Mouse (Mus musculus): ENCODE results near the gene Sgpl1. TPM values are rescaled to one million over a fixed set of nuclear protein-coding genes. Genes with fewer than 3 reads are reported as not detected.

Sgpl1 gene
- total and polyA plus RNA-seq, 3 experiments = 13.2 to 16.7 (median 13.2) TPM

- Histone ChIP-seq H3K79me2 (replicated peaks; ENCODE audit: control insufficient read depth, insufficient read depth, low read length) (no peaks in the 10 kb centered on the region), H3K9ac (ENCODE audit: low read depth, low read length) (no peak overlapping the region), H3K27ac (no peak overlapping the region), H3K4me3 (no peak overlapping the region), H3K27me3 (ENCODE audit: control insufficient read depth, insufficient read depth, low read length) (no peaks in the 10 kb centered on the region), H3K4me1 (ENCODE audit: control insufficient read depth, insufficient read depth, low read length) (no peaks in the 10 kb centered on the region), H3K36me3 (ENCODE audit: control insufficient read depth, insufficient read depth, low read length) (no peaks in the 10 kb centered on the region)
- no peak for TF ChIP-seq CTCF (IDR thresholded peaks at IDR 0.05)
- no peak for TF ChIP-seq POLR2A (IDR thresholded peaks at IDR 0.05; ENCODE audit: insufficient read depth, low read depth, low read length)
- TF ChIP-seq EP300 (IDR thresholded peaks at IDR 0.05; ENCODE audit: insufficient read depth, low read depth, low read length) = no peak
- intact Hi-C loops (cut with DNase I) = no loop called here
- 80% methylated on average over 3 of the region's 3 CpGs for WGBS
- no peak for DNase-seq
Observed at GRCm38 (mm10) chr10:61187001-61187400, 39.5 kb upstream of the Sgpl1 start.

- intact Hi-C loops (cut with DNase I) = no loop called here
- Histone ChIP-seq H3K4me1 (ENCODE audit: control insufficient read depth, insufficient read depth, low read length) (no peaks in the 10 kb centered on the region), H3K4me3 (no peak overlapping the region), H3K36me3 (ENCODE audit: control insufficient read depth, insufficient read depth, low read length) (no peaks in the 10 kb centered on the region), H3K27me3 (ENCODE audit: control insufficient read depth, insufficient read depth, low read length) (no peaks in the 10 kb centered on the region), H3K79me2 (replicated peaks; ENCODE audit: control insufficient read depth, insufficient read depth, low read length) (no peaks in the 10 kb centered on the region), H3K27ac (no peak overlapping the region), H3K9ac (ENCODE audit: low read depth, low read length) (no peak overlapping the region)
- no peak for DNase-seq
- WGBS = 54% methylated on average over 6 of the region's 6 CpGs
- no peak for TF ChIP-seq CTCF (IDR thresholded peaks at IDR 0.05)
- TF ChIP-seq POLR2A (IDR thresholded peaks at IDR 0.05; ENCODE audit: insufficient read depth, low read depth, low read length) = no peak
- TF ChIP-seq EP300 (IDR thresholded peaks at IDR 0.05; ENCODE audit: insufficient read depth, low read depth, low read length) = no peak
Observed at GRCm38 (mm10) chr10:61179927-61180326, 32.4 kb upstream of the Sgpl1 start.

GRCm38 (mm10) chr10:61178687-61179086, 31.2 kb upstream of the Sgpl1 start:
- TF ChIP-seq EP300 (IDR thresholded peaks at IDR 0.05; ENCODE audit: insufficient read depth, low read depth, low read length) (no peak), CTCF (IDR thresholded peaks at IDR 0.05) (no peak), POLR2A (IDR thresholded peaks at IDR 0.05; ENCODE audit: insufficient read depth, low read depth, low read length) (no peak)
- DNase-seq = no peak
- no peak overlapping the region for H3K9ac ChIP-seq (ENCODE audit: low read depth, low read length)
- H3K27ac ChIP-seq = no peak overlapping the region
- H3K4me1 ChIP-seq (ENCODE audit: control insufficient read depth, insufficient read depth, low read length) = no peaks in the 10 kb centered on the region
- no peaks in the 10 kb centered on the region for H3K27me3 ChIP-seq (ENCODE audit: control insufficient read depth, insufficient read depth, low read length)
- WGBS = 90% methylated on average over 8 of the region's 8 CpGs
- H3K36me3 ChIP-seq (ENCODE audit: control insufficient read depth, insufficient read depth, low read length) = no peaks in the 10 kb centered on the region
- no peaks in the 10 kb centered on the region for H3K79me2 ChIP-seq (replicated peaks; ENCODE audit: control insufficient read depth, insufficient read depth, low read length)
- intact Hi-C loops (cut with DNase I) = no loop called here
- H3K4me3 ChIP-seq = no peak overlapping the region

- intact Hi-C loops (cut with DNase I) = no loop called here
- no peaks in the 10 kb centered on the region for H3K79me2 ChIP-seq (replicated peaks; ENCODE audit: control insufficient read depth, insufficient read depth, low read length)
- no peak for DNase-seq
- TF ChIP-seq EP300 (IDR thresholded peaks at IDR 0.05; ENCODE audit: insufficient read depth, low read depth, low read length) (no peak), POLR2A (IDR thresholded peaks at IDR 0.05; ENCODE audit: insufficient read depth, low read depth, low read length) (no peak), CTCF (IDR thresholded peaks at IDR 0.05) (no peak)
- no peaks in the 10 kb centered on the region for H3K36me3 ChIP-seq (ENCODE audit: control insufficient read depth, insufficient read depth, low read length)
- H3K27me3 ChIP-seq (ENCODE audit: control insufficient read depth, insufficient read depth, low read length) = no peaks in the 10 kb centered on the region
- H3K27ac ChIP-seq = no peak overlapping the region
- H3K9ac ChIP-seq (ENCODE audit: low read depth, low read length) = no peak overlapping the region
- no peak overlapping the region for H3K4me3 ChIP-seq
- H3K4me1 ChIP-seq (ENCODE audit: control insufficient read depth, insufficient read depth, low read length) = no peaks in the 10 kb centered on the region
- WGBS = 85% methylated on average over 4 of the region's 4 CpGs
Observed at GRCm38 (mm10) chr10:61177751-61178150, 30.2 kb upstream of the Sgpl1 start.

- intact Hi-C loops (cut with DNase I) = no loop called here
- no peak for DNase-seq
- H3K9ac ChIP-seq (ENCODE audit: low read depth, low read length) = no peak overlapping the region
- no peaks in the 10 kb centered on the region for H3K36me3 ChIP-seq (ENCODE audit: control insufficient read depth, insufficient read depth, low read length)
- no peaks in the 10 kb centered on the region for H3K4me1 ChIP-seq (ENCODE audit: control insufficient read depth, insufficient read depth, low read length)
- H3K27ac ChIP-seq = no peak overlapping the region
- TF ChIP-seq CTCF (IDR thresholded peaks at IDR 0.05) (no peak), POLR2A (IDR thresholded peaks at IDR 0.05; ENCODE audit: insufficient read depth, low read depth, low read length) (no peak), EP300 (IDR thresholded peaks at IDR 0.05; ENCODE audit: insufficient read depth, low read depth, low read length) (no peak)
- no peak overlapping the region for H3K4me3 ChIP-seq
- 58% methylated on average over 7 of the region's 7 CpGs for WGBS
- no peaks in the 10 kb centered on the region for H3K27me3 ChIP-seq (ENCODE audit: control insufficient read depth, insufficient read depth, low read length)
- H3K79me2 ChIP-seq (replicated peaks; ENCODE audit: control insufficient read depth, insufficient read depth, low read length) = no peaks in the 10 kb centered on the region
Observed at GRCm38 (mm10) chr10:61176221-61176790, 28.8 kb upstream of the Sgpl1 start.

- H3K4me1 ChIP-seq (ENCODE audit: control insufficient read depth, insufficient read depth, low read length) = no peaks in the 10 kb centered on the region
- peak in 1 of 2 experiments; percentile 14 for DNase-seq
- 15% methylated on average over 24 of the region's 24 CpGs for WGBS
- no peak overlapping the region for H3K4me3 ChIP-seq
- no peaks in the 10 kb centered on the region for H3K27me3 ChIP-seq (ENCODE audit: control insufficient read depth, insufficient read depth, low read length)
- no peak overlapping the region for H3K9ac ChIP-seq (ENCODE audit: low read depth, low read length)
- H3K27ac ChIP-seq = no peak overlapping the region
- H3K36me3 ChIP-seq (ENCODE audit: control insufficient read depth, insufficient read depth, low read length) = no peaks in the 10 kb centered on the region
- no peaks in the 10 kb centered on the region for H3K79me2 ChIP-seq (replicated peaks; ENCODE audit: control insufficient read depth, insufficient read depth, low read length)
- TF ChIP-seq POLR2A (IDR thresholded peaks at IDR 0.05; ENCODE audit: insufficient read depth, low read depth, low read length) (no peak), EP300 (IDR thresholded peaks at IDR 0.05; ENCODE audit: insufficient read depth, low read depth, low read length) (no peak), CTCF (IDR thresholded peaks at IDR 0.05) (peak; percentile 41)
- intact Hi-C loops (cut with DNase I) = no loop called here
Observed at GRCm38 (mm10) chr10:61175442-61176204, 28.1 kb upstream of the Sgpl1 start.
